Mouse (Mus musculus) forebrain, embryonic 15.5 days (tissue): ENCODE data around the gene Jade1. TPM values are rescaled to one million over a fixed set of nuclear protein-coding genes. Genes with fewer than 3 reads are reported as not detected.

Source experiments
- ATAC-seq: fragments of 200-750 bp; cut with Nextera tagmentation; replicated peaks from 2 replicates; pipeline ENCODE4 v1.8.0; 2017; ENCODE audit warnings: mild to moderate bottlenecking, moderate TSS enrichment, moderate library complexity
- H3K27ac ChIP-seq: fragments of 300-500 bp; sonication (generic); replicated peaks from 2 replicates; pipeline ENCODE4 v1.5.1; 2015; ENCODE audit warnings: mild to moderate bottlenecking, inconsistent platforms
- H3K27me3 ChIP-seq: fragments of 300-500 bp; sonication (generic); 2 replicates; pipeline ENCODE4 v1.6.1; 2015; ENCODE audit warnings: inconsistent platforms
- H3K36me3 ChIP-seq: fragments of 300-500 bp; sonication (generic); 2 replicates; pipeline ENCODE4 v1.6.1; 2015; ENCODE audit warnings: mild to moderate bottlenecking, inconsistent platforms
- H3K4me1 ChIP-seq: fragments of 300-500 bp; sonication (generic); 2 replicates; pipeline ENCODE4 v1.6.1; 2015; ENCODE audit warnings: inconsistent platforms
- H3K4me2 ChIP-seq: fragments of 300-500 bp; sonication (generic); replicated peaks from 2 replicates; pipeline ENCODE4 v1.6.1; 2015; ENCODE audit warnings: mild to moderate bottlenecking, inconsistent platforms
- H3K4me3 ChIP-seq: fragments of 300-500 bp; sonication (generic); 2 replicates; pipeline ENCODE4 v1.5.1; 2015; ENCODE audit warnings: mild to moderate bottlenecking, inconsistent platforms
- H3K9ac ChIP-seq: fragments of 300-500 bp; sonication (generic); replicated peaks from 2 replicates; pipeline ENCODE4 v1.6.1; 2015; ENCODE audit warnings: mild to moderate bottlenecking, inconsistent platforms
- H3K9me3 ChIP-seq: fragments of 300-500 bp; sonication (generic); 2 replicates; pipeline ENCODE4 v1.6.1; 2016; ENCODE audit warnings: inconsistent platforms
- WGBS: fragments of 180-500 bp; shearing (Covaris S2); methylation state at CpG from one replicate; pipeline ENCODE4 v1.1.7; 2015; ENCODE audit warnings: mixed read lengths; 5-methylcytosine and 5-hydroxymethylcytosine counted together
- polyA plus RNA-seq: library from polyadenylated mRNA; unstranded; fragments of >200 nt; fragmentation: Nextera tagmentation; extraction: Ambion mirVana; gene quantifications from 2 replicates; pipeline ENCODE4 v1.2.1, GENCODE M21; 2015

Gene Jade1
- polyA plus RNA-seq, 1 experiment from 2014 or later, result 22.2 TPM

DNA sequence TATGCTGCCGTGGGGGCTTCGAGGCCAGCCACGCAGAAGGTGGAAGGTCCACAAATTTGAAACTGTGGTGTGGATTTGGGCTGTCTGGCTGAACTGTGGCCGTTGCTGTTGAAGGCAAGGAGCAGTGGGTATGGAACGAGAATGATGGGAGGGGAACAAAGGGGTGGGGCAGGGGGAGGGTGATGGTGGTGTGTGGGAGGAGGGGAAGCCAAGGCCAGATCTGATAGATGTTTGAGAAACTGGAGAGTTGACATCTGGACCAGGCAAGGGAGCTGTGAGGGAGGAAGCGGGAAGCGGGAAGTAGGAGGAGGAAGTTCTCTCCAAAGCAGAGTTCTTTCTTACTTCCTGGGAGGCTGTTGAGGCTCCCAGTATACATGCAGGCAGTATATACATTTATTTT is 26.7 kb downstream of the Jade1 start:
- H3K27me3 ChIP-seq, result no peaks in the 10 kb centered on the region
- no peak overlapping the region for H3K9ac ChIP-seq
- no peak overlapping the region for H3K4me2 ChIP-seq
- peaks cover 53% of the 10 kb centered on the region for H3K4me1 ChIP-seq
- no peaks in the 10 kb centered on the region for H3K36me3 ChIP-seq
- no peak overlapping the region for H3K27ac ChIP-seq
- H3K9me3 ChIP-seq, result no peaks in the 10 kb centered on the region
- WGBS, result 85% methylated on average over 7 of the region's 7 CpGs
- ATAC-seq, result no peak
- H3K4me3 ChIP-seq, result no peak overlapping the region

DNA sequence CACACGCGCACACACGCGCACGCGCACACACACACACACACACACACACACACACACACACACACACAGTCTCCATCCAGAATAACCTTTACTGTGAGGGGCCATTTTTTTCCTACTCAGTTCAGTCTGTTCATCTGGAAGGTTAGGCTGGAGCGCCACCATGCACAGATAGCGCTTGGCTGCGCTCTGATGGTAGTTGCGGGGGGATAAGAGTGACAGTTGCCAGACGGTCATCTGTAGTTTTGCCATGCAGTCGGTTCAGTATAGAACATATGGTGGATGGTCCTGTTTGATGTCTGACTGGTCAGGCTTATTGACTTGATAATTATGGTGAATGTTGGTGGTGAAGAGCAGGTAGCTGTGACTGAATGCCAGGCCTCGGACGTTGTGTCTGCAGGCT is 27.6 kb downstream of the Jade1 start:
- 87% methylated on average over 14 of the region's 14 CpGs for WGBS
- H3K4me3 ChIP-seq, result no peak overlapping the region
- no peak overlapping the region for H3K4me2 ChIP-seq
- peaks cover 53% of the 10 kb centered on the region for H3K4me1 ChIP-seq
- ATAC-seq, result no peak
- no peaks in the 10 kb centered on the region for H3K9me3 ChIP-seq
- H3K9ac ChIP-seq, result no peak overlapping the region
- H3K36me3 ChIP-seq, result no peaks in the 10 kb centered on the region
- no peak overlapping the region for H3K27ac ChIP-seq
- H3K27me3 ChIP-seq, result no peaks in the 10 kb centered on the region

DNA sequence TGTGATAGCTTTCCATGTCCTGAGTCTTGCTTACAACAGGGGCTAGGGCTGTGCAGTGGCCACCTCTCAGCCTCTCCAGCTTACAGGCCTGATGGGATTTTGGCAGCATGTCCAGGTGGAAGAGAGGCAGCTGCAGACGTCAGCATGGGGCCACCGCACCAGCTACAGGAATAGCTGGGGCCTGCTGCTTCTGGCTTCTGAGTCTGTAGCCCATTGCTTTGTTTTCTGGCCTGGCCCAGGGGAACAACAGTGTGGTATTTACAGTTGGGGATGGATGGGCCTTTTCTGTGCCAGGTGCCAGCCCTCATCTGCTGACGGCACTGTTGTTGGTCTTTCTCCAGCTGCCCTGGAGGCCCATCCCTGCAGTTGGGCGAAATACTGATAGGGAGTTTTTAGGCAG is 28.1 kb downstream of the Jade1 start:
- ATAC-seq, result peak; percentile 5; the same call in 1 of the 2 replicates
- 48% methylated on average over 4 of the region's 4 CpGs for WGBS
- H3K4me1 ChIP-seq, result peaks cover 53% of the 10 kb centered on the region

DNA sequence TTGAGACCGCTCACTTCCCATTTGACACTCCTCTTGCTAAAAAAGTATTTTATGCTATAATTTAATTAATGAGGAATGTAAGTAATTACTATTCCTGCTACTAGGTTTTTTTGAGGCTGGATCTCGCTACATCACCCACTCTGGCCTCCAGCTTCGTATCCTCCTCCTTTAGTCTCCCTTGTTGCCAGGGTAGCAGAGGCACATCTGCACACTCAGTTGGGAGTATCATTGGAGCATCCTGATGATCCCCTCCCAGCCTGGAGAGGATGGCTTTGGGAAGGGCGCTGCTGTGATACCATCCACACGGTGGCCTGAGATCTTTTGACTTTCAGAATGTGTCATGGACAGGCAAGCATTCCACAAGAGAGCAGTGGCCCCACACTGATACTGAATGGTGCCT is 30.0 kb downstream of the Jade1 start:
- no peak for ATAC-seq
- 87% methylated on average over 5 of the region's 5 CpGs for WGBS
- no peaks in the 10 kb centered on the region for H3K27me3 ChIP-seq

More for the DNA sequence above, 28.1 kb downstream of the Jade1 start:
- no peaks in the 10 kb centered on the region for H3K9me3 ChIP-seq
- no peaks in the 10 kb centered on the region for H3K27me3 ChIP-seq
- no peaks in the 10 kb centered on the region for H3K36me3 ChIP-seq
- H3K4me3 ChIP-seq, result no peak overlapping the region
- no peak overlapping the region for H3K27ac ChIP-seq
- H3K4me2 ChIP-seq, result no peak overlapping the region
- no peak overlapping the region for H3K9ac ChIP-seq

DNA sequence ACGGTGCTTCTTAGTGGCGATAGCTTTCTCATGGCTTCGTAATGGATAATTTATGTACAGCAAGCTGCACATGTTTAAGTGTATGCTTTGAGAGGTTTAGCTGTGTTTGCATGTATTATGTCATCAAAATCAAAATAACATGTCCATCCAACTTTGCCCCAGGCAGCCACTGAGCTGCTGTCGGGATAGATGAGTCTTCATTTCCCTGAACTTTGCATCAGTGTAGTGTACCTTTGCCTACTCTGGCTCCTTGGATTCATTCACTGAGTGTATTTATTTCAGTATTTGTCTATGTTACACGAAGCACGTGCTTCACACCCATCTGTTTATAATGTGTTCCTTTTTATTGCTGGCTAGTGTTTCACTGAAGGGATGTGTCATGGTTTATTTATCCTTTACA is 30.8 kb downstream of the Jade1 start:
- no peak overlapping the region for H3K9ac ChIP-seq
- 0 out of 2 replicates have a peak, but pooled peaks cover 5% of the 10 kb centered on the region for H3K36me3 ChIP-seq
- no peak for ATAC-seq
- H3K4me1 ChIP-seq, result peaks cover 43% of the 10 kb centered on the region
- WGBS, result 54% methylated on average over 6 of the region's 6 CpGs
- no peaks in the 10 kb centered on the region for H3K9me3 ChIP-seq
- H3K27me3 ChIP-seq, result no peaks in the 10 kb centered on the region
- H3K27ac ChIP-seq, result no peak overlapping the region
- H3K4me3 ChIP-seq, result no peak overlapping the region
- no peak overlapping the region for H3K4me2 ChIP-seq

More for the DNA sequence above, 30.0 kb downstream of the Jade1 start:
- Histone ChIP-seq H3K4me3 (no peak overlapping the region), H3K4me2 (no peak overlapping the region), H3K27ac (no peak overlapping the region), H3K36me3 (0 out of 2 replicates have a peak, but pooled peaks cover 5% of the 10 kb centered on the region), H3K9me3 (no peaks in the 10 kb centered on the region), H3K9ac (no peak overlapping the region), H3K4me1 (peaks cover 51% of the 10 kb centered on the region)

DNA sequence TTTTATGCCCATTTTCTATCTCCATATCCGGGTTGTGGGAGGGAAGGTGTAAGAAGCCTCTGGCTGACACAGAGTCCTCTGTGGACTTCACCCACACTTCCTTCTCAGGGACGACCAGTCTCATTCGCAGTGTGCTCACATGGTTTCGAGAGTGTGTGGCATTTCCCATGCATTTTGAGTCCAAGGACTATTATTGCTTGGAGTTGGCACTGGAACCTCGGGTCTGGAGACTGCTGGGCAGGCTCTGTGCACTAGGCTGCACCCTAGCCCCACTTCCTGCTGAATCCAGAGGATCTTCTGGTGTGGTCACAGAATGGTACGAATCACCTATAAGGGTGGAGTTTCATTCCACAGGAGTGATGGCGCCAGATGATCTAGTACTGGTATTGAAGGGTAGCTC is 31.4 kb downstream of the Jade1 start:
- Histone ChIP-seq H3K4me3 (no peak overlapping the region), H3K9me3 (no peaks in the 10 kb centered on the region), H3K4me2 (no peak overlapping the region), H3K36me3 (peaks cover 9% of the 10 kb centered on the region), H3K27me3 (no peaks in the 10 kb centered on the region), H3K27ac (no peak overlapping the region), H3K4me1 (peaks cover 38% of the 10 kb centered on the region), H3K9ac (no peak overlapping the region)
- no peak for ATAC-seq
- 87% methylated on average over 7 of the region's 7 CpGs for WGBS

DNA sequence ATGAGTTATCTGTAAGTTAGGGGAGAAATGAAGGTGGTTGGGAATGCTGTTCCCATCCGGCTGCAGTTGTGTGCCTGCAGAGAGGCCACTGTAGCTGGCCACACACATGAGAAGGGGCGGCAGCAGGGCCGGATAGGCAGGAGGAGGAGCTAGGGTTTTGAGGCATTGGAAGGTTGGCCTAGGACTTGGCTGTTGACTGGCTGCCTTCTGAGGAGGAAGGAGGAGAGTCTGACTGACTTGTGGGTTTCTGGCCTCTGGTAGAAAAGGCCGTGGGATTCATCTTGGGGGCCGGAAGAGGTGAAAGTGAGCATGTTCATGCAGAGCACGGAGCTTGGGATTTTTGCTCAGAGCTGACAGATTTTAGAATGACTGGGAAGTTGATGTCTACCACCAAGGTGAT is 32.1 kb downstream of the Jade1 start:
- H3K9ac ChIP-seq, result no peak overlapping the region
- no peak overlapping the region for H3K4me2 ChIP-seq
- H3K9me3 ChIP-seq, result no peaks in the 10 kb centered on the region
- peaks cover 10% of the 10 kb centered on the region for H3K36me3 ChIP-seq
- 76% methylated on average over 6 of the region's 6 CpGs for WGBS
- peaks cover 33% of the 10 kb centered on the region for H3K4me1 ChIP-seq
- no peak overlapping the region for H3K4me3 ChIP-seq
- ATAC-seq, result no peak
- no peaks in the 10 kb centered on the region for H3K27me3 ChIP-seq
- no peak overlapping the region for H3K27ac ChIP-seq

DNA sequence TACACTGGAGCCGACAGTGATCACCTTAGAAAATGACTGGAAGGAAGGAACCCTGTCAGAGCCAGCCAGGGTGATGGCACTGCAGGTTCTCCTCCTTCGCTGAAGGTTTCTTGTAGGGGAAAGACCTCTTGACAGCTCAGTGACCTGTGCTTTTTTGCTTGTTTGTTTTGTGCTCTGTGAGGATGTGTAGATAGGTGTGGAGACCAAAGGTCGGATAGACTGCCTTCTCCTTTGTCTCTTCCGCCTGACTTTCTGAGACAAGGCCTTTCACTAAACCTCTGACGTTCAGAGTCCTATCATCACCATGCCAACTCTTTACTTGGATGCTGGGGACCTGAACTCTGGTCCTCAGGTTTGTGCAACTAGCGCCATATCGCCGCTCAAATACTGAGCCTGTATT is 33.0 kb downstream of the Jade1 start:
- no peak overlapping the region for H3K9ac ChIP-seq
- peaks cover 11% of the 10 kb centered on the region for H3K36me3 ChIP-seq
- H3K27me3 ChIP-seq, result no peaks in the 10 kb centered on the region
- no peak overlapping the region for H3K27ac ChIP-seq
- peaks cover 24% of the 10 kb centered on the region for H3K4me1 ChIP-seq
- 80% methylated on average over 8 of the region's 8 CpGs for WGBS
- no peak overlapping the region for H3K4me2 ChIP-seq
- ATAC-seq, result no peak
- no peak overlapping the region for H3K4me3 ChIP-seq
- H3K9me3 ChIP-seq, result no peaks in the 10 kb centered on the region

DNA sequence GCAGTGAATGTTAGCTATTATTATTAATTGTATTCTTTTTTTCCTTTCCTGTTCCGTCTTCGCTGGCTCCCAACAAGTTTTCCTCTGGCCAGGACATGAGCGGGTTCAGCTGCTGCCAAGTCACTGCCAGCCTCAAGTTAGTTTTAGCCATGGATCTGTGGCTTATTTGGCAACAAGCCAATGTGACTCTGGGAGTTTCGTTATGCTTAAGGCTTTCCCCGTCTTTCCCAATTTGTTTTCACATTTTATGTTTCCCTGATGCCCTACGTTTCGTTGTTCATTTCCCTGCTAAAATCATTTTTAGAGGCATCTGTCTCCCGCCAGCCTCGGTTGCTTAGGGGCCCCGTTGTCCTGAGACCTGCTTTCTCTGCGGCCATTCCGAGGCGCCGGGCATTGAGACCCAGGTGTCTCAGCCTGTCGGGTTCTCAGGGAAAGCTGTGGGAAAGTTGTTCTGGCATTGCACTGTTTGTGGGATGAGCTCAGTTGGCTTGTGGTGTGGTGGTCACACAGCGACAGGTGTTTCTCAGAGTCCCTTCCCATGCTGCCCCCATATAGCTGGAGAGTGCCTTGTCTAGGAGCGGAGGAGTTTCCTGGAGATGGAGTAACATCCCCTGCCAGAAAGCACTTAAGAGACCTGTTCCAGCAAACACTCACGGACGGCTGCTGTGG is 33.8 kb downstream of the Jade1 start:
- WGBS, result 79% methylated on average over 19 of the region's 19 CpGs
- no peak overlapping the region for H3K27ac ChIP-seq
- no peak overlapping the region for H3K4me3 ChIP-seq
- H3K4me1 ChIP-seq, result peaks cover 19% of the 10 kb centered on the region; the same call in 1 of the 2 replicates
- H3K9me3 ChIP-seq, result no peaks in the 10 kb centered on the region
- no peak for ATAC-seq
- H3K27me3 ChIP-seq, result no peaks in the 10 kb centered on the region
- H3K36me3 ChIP-seq, result peaks cover 20% of the 10 kb centered on the region
- no peak overlapping the region for H3K9ac ChIP-seq
- H3K4me2 ChIP-seq, result no peak overlapping the region

DNA sequence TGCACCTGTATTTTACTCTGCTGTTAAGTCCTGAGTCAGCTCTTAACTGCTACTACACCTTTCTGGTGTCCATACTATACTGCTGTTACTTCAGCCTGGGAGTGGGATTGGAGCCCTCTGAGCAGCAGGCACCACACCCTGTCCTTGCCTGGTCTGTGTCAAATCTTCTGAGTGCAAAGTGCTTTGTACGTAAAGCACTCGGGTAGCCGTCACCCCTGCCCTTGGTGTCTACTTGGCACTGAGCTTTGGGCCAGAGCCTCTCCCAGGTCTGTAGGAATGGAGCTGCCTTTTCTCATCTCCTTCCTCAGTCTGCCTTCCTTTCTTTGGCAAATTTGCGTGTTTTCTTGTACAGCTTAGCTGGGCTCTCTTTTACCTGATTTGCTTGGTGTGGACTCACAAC is 34.5 kb downstream of the Jade1 start:
- peaks cover 19% of the 10 kb centered on the region; the same call in 1 of the 2 replicates for H3K4me1 ChIP-seq
- no peaks in the 10 kb centered on the region for H3K9me3 ChIP-seq
- no peak overlapping the region for H3K9ac ChIP-seq
- 92% methylated on average over 4 of the region's 4 CpGs for WGBS
- H3K36me3 ChIP-seq, result peaks cover 25% of the 10 kb centered on the region
- no peaks in the 10 kb centered on the region for H3K27me3 ChIP-seq
- no peak overlapping the region for H3K27ac ChIP-seq
- no peak for ATAC-seq
- H3K4me2 ChIP-seq, result no peak overlapping the region
- no peak overlapping the region for H3K4me3 ChIP-seq

DNA sequence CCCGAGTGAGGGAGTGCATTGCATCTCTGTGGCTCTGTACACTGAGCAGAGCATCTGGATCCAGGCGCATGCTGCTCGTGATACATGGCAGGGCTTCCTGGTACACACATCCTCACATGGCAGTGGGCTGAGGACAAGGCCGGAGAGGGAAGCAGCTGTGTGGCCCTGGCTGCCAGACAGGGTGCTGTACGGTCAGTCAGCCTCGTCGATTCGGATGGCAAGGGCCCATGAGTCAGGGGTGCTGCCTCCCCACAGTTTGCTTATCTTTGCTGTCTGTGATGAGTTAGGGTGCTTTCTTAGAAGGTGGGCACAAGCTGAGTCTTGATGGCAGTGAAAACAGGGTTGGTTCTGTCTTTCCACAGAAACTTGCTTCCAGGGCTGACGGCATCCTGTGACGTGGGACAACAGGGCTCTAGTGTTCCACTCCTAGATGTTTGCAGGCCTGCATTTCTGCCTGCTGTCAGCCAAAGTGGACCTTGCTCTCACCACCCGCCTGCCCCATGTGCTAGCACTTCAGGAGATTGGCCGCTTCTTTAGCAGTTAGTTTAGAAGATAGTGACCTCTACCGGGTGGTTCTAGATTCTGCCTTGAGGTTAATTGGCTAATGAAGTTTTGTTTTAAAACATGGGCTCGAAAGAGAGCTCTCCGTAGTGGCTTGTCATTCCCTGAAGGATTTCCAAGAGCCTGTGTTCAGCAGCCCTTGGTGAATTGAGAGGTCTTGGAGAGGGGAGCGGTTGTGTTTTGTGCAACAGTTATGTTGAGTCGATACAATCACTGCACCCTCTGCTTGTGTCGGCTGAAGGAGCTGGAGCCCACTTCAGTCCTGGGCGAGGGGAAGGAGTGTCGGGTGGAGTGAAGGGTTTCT is 35.4 kb downstream of the Jade1 start:
- ATAC-seq, result no peak
- Histone ChIP-seq H3K4me3 (no peak overlapping the region), H3K9me3 (no peaks in the 10 kb centered on the region), H3K4me1 (peaks cover 19% of the 10 kb centered on the region; the same call in 1 of the 2 replicates), H3K27ac (no peak overlapping the region), H3K27me3 (no peaks in the 10 kb centered on the region), H3K4me2 (no peak overlapping the region), H3K36me3 (peaks cover 25% of the 10 kb centered on the region), H3K9ac (no peak overlapping the region)
- WGBS, result 88% methylated on average over 20 of the region's 20 CpGs

DNA sequence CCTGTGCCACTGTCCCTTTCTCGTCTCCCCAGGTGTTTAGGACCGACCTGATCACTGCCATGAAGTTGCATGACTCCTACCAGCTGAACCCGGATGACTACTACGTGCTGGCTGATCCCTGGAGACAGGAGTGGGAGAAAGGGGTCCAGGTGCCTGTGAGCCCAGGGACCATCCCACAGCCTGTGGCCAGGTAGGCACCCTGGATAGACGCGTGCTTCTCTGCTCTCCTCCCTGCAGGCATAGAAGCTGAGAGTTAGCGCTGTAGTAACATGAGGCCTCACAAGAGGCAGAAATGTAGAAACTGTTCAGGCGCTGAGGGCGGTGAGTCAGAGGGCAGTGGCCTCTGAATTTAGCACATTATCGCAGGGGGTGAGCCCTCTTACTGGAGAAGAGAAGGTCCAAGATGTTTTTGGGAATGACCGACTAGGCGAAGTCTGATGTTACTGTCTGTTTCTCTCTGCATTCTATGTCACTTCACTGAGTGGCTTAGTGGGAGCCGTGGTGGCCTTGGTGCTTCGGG is 36.2 kb downstream of the Jade1 start:
- H3K9ac ChIP-seq, result no peak overlapping the region
- H3K36me3 ChIP-seq, result peaks cover 26% of the 10 kb centered on the region
- no peak for ATAC-seq
- H3K4me3 ChIP-seq, result no peak overlapping the region
- H3K4me2 ChIP-seq, result no peak overlapping the region
- no peak overlapping the region for H3K27ac ChIP-seq
- 96% methylated on average over 14 of the region's 14 CpGs for WGBS
- peaks cover 11% of the 10 kb centered on the region; the same call in 1 of the 2 replicates for H3K4me1 ChIP-seq
- no peaks in the 10 kb centered on the region for H3K27me3 ChIP-seq
- H3K9me3 ChIP-seq, result no peaks in the 10 kb centered on the region
